Mouse (Mus musculus) CD8-positive naive resting alpha-beta T cell, adult 57 days (primary cell): ENCODE data around the gene Cwf19l2. TPM values are rescaled to one million over a fixed set of nuclear protein-coding genes. Genes with fewer than 3 reads are reported as not detected.

Experiments used
- total RNA-seq: library from RNA; stranded (reverse); gene quantifications from one replicate; pipeline ENCODE4 v1.2.4, GENCODE M21; 2023

The Cwf19l2 gene
- 35.0 TPM for total RNA-seq

GRCm38 (mm10) chr9:3403251-3404208 lies at the start of gene Cwf19l2:
TSS of gene Cwf19l2 (plus strand) at chr9:3403592.

Other genes with a start within 250 kb of the Cwf19l2 start
- gene Alkbh8, start 68.5 kb upstream of the Cwf19l2 start, total RNA-seq, result 23.3 TPM
- not detected for gene Gucy1a2, start 129.2 kb downstream of the Cwf19l2 start, total RNA-seq